11 mouse cellular contexts compared by ENCODE assay signal in the genomic region with DNA sequence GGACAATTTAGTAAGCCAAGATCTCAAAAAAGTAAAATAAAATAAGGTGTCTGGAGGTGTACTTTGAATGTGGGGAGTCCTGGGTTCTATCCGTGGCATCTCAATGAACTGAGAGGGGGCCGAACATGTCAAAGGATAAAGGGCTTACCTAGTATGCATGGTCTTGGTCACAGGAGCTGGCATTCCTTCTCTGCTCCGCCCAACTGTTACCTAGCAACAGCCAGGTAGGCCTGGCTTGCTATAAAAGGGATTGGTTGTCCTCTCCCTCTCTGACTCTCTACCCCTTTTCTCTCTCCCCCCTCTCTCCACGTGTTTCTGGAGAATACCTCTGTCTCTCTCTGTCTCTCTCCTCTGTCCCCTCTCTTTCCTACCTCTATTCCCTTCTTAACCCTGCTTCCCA. TPM values are rescaled to one million over a fixed set of nuclear protein-coding genes. Genes with fewer than 3 reads are reported as not detected.
DNase-seq lines count a peak whose midpoint lies in the region; ATAC-seq and TF ChIP-seq lines count a peak whose summit lies in the region.
"Had no signal": no experiment of that assay in that cellular context is flagged by ENCODE, and none has a peak within 500 bp of the region (broad histone marks: within the 10 kb centered on the region; RNA-seq: fewer than 3 reads in every experiment).

No protein-coding gene starts in this region.

- peaks cover 2% of the 10 kb centered on the region for H3K4me1 ChIP-seq in heart, adult 2 months (ENCODE audit: control insufficient read depth, insufficient read depth, low read length)
- H3K4me1 ChIP-seq in E14TG2a.4 (replicated peaks; ENCODE audit: low read depth, low read length), result peaks cover 44% of the 10 kb centered on the region
- H3K4me1 ChIP-seq in intestine, embryonic 16.5 days (ENCODE audit: control insufficient read depth, insufficient read depth, low read length), result peaks cover 45% of the 10 kb centered on the region
- peaks cover 82% of the 10 kb centered on the region for H3K4me1 ChIP-seq in liver, embryonic 12.5 days

- no peak for TF ChIP-seq CTCF in heart, adult 2 months (IDR thresholded peaks at IDR 0.05)
- TF ChIP-seq CTCF in E14TG2a.4 (conservative IDR thresholded peaks at IDR 0.05; ENCODE audit: low read length), result no peak

- no peak for TF ChIP-seq POLR2A in heart, adult 2 months (IDR thresholded peaks at IDR 0.05; ENCODE audit: insufficient read depth, low read depth, low read length)

- H3K4me2 ChIP-seq in intestine, embryonic 16.5 days (ENCODE audit: low read depth, low read length), result 0 out of 2 replicates have a peak overlapping the region, but pooled peaks have one; percentile 87
- H3K4me2 ChIP-seq in liver, embryonic 12.5 days, result peak overlapping the region; percentile 88

- H3K9me3 ChIP-seq in E14TG2a.4 (ENCODE audit: low read length), result no peaks in the 10 kb centered on the region
- H3K9me3 ChIP-seq in intestine, embryonic 16.5 days (ENCODE audit: control insufficient read depth, low read length), result no peaks in the 10 kb centered on the region
- no peaks in the 10 kb centered on the region for H3K9me3 ChIP-seq in liver, embryonic 12.5 days (replicated peaks)

- DNase-seq in heart, adult 2 months, result no peak
- no peak for DNase-seq in heart, postnatal 10 days
- DNase-seq in layer of hippocampus, adult 9-10 months (ENCODE audit: low spot score), result no peak
- no peak for DNase-seq in thymus, postnatal 25 days
- no peak for DNase-seq in layer of hippocampus, postnatal 14 days (ENCODE audit: low spot score in 2 of 2)
- DNase-seq: adrenal gland, adult 8-10 months; gastrocnemius, postnatal 14 days; thymus, adult 2 months had no signal

- ATAC-seq in intestine, embryonic 16.5 days, result no peak
- no peak for ATAC-seq in liver, embryonic 12.5 days

- H3K9ac ChIP-seq in heart, adult 2 months (ENCODE audit: low read depth, low read length), result no peak overlapping the region
- H3K9ac ChIP-seq in intestine, embryonic 16.5 days (ENCODE audit: low read depth, low read length), result 0 out of 2 replicates have a peak overlapping the region, but pooled peaks have one; percentile 21
- peak overlapping the region; percentile 69; the same call in 1 of the 2 replicates for H3K9ac ChIP-seq in liver, embryonic 12.5 days

- H3K79me2 ChIP-seq in heart, adult 2 months (replicated peaks; ENCODE audit: control insufficient read depth, insufficient read depth, low read length), result no peaks in the 10 kb centered on the region

- TF ChIP-seq EP300 in heart, adult 2 months (IDR thresholded peaks at IDR 0.05; ENCODE audit: insufficient read depth, low read depth, low read length), result no peak

- H3K27me3 ChIP-seq in heart, adult 2 months (ENCODE audit: control insufficient read depth, insufficient read depth, low read length), result no peaks in the 10 kb centered on the region
- H3K27me3 ChIP-seq in E14TG2a.4 (ENCODE audit: insufficient read depth, low read length), result no peaks in the 10 kb centered on the region
- H3K27me3 ChIP-seq in intestine, embryonic 16.5 days (replicated peaks; ENCODE audit: control insufficient read depth, insufficient read depth, low read length), result no peaks in the 10 kb centered on the region
- peaks cover 17% of the 10 kb centered on the region for H3K27me3 ChIP-seq in liver, embryonic 12.5 days (replicated peaks)

- no peaks in the 10 kb centered on the region for H3K36me3 ChIP-seq in heart, adult 2 months (ENCODE audit: control insufficient read depth, insufficient read depth, low read length)
- H3K36me3 ChIP-seq in E14TG2a.4 (ENCODE audit: insufficient read depth, low read length), result peaks cover 22% of the 10 kb centered on the region
- H3K36me3 ChIP-seq in intestine, embryonic 16.5 days (ENCODE audit: control insufficient read depth, insufficient read depth, low read length), result no peaks in the 10 kb centered on the region
- H3K36me3 ChIP-seq in liver, embryonic 12.5 days, result no peaks in the 10 kb centered on the region

- intact Hi-C loops in heart, adult 2 months (cut with DNase I), result loop anchor here (5.0 kb wide), 1 partner anchor 425 kb away; a partner anchor contains a TSS
- intact Hi-C loops in heart, postnatal 10 days (cut with DNase I), result no loop called here

- H3K4me3 ChIP-seq in heart, adult 2 months, result no peak overlapping the region
- H3K4me3 ChIP-seq in E14TG2a.4 (replicated peaks; ENCODE audit: low read length), result peak overlapping the region; percentile 88
- no peak overlapping the region for H3K4me3 ChIP-seq in intestine, embryonic 16.5 days (ENCODE audit: low read length)
- no peak overlapping the region for H3K4me3 ChIP-seq in liver, embryonic 12.5 days

- peak overlapping the region; percentile 97 for H3K27ac ChIP-seq in heart, adult 2 months
- H3K27ac ChIP-seq in intestine, embryonic 16.5 days (ENCODE audit: low read length), result peak overlapping the region; percentile 96
- H3K27ac ChIP-seq in liver, embryonic 12.5 days, result peak overlapping the region; percentile 81

- WGBS in heart, adult 2 months, result 83% methylated on average over 4 of the region's 4 CpGs
- WGBS in intestine, embryonic 16.5 days, result 34% methylated on average over 4 of the region's 4 CpGs
- 69% methylated on average over 4 of the region's 4 CpGs for WGBS in liver, embryonic 12.5 days (ENCODE audit: insufficient replicate concordance)

RNA-seq across cellular contexts. Expression of a gene that starts 5.0 kb away (rescaled TPM):
- total RNA-seq in heart, adult 2 months (2021), result 10 to 100 TPM; 11.8 to 13.0 TPM
- 6.8 and 8.1 TPM in 2 replicates for polyA plus RNA-seq in heart, adult 2 months (2012; rRNA removed)
- 10 to 100 TPM; 30.8 to 31.4 TPM for total RNA-seq in heart, postnatal 10 days (2021)
- 77.7 and 78.7 TPM in 2 replicates for polyA plus RNA-seq in intestine, embryonic 16.5 days (2015; fragmentation: Nextera tagmentation; extraction: Ambion mirVana)
- 36.4 and 37.4 TPM in 2 replicates for polyA plus RNA-seq in liver, embryonic 12.5 days (2016; fragmentation: Nextera tagmentation; extraction: Ambion mirVana)
- 10 to 100 TPM in 1 of 2 experiments, 1 to 10 TPM in 1; 9.5 to 12.5 TPM for total RNA-seq in layer of hippocampus, postnatal 14 days (2021)

RNA-seq across cellular contexts. Expression of a gene that starts 28.4 kb away (rescaled TPM):
- total RNA-seq in heart, adult 2 months (2021), result 10 to 100 TPM; 32.0 to 37.4 TPM
- 39.9 and 50.8 TPM in 2 replicates for polyA plus RNA-seq in heart, adult 2 months (2012; rRNA removed)
- 10 to 100 TPM; 40.3 to 40.6 TPM for total RNA-seq in heart, postnatal 10 days (2021)
- polyA plus RNA-seq in intestine, embryonic 16.5 days (2015; fragmentation: Nextera tagmentation; extraction: Ambion mirVana), result 60.0 and 67.1 TPM in 2 replicates
- 57.3 and 62.0 TPM in 2 replicates for polyA plus RNA-seq in liver, embryonic 12.5 days (2016; fragmentation: Nextera tagmentation; extraction: Ambion mirVana)
- total RNA-seq in layer of hippocampus, postnatal 14 days (2021), result 10 to 100 TPM; 82.9 to 97.3 TPM

RNA-seq across cellular contexts. Expression of a gene that starts 30.0 kb away (rescaled TPM):
- 10 to 100 TPM; 30.5 to 31.0 TPM for total RNA-seq in heart, adult 2 months (2021)
- 45.3 and 50.5 TPM in 2 replicates for polyA plus RNA-seq in heart, adult 2 months (2012; rRNA removed)
- 10 to 100 TPM; 50.2 TPM for total RNA-seq in heart, postnatal 10 days (2021)
- polyA plus RNA-seq in intestine, embryonic 16.5 days (2015; fragmentation: Nextera tagmentation; extraction: Ambion mirVana), result 11.0 and 14.8 TPM in 2 replicates
- 12.5 and 12.9 TPM in 2 replicates for polyA plus RNA-seq in liver, embryonic 12.5 days (2016; fragmentation: Nextera tagmentation; extraction: Ambion mirVana)
- 10 to 100 TPM; 84.0 to 85.6 TPM for total RNA-seq in layer of hippocampus, postnatal 14 days (2021)

RNA-seq across cellular contexts. Expression of a gene that starts 43.6 kb away (rescaled TPM):
- total RNA-seq in heart, adult 2 months (2021), result 1 to 10 TPM; 3.0 to 3.7 TPM
- 4.0 and 7.7 TPM in 2 replicates for polyA plus RNA-seq in heart, adult 2 months (2012; rRNA removed)
- 1 to 10 TPM; 8.4 to 9.1 TPM for total RNA-seq in heart, postnatal 10 days (2021)
- polyA plus RNA-seq in intestine, embryonic 16.5 days (2015; fragmentation: Nextera tagmentation; extraction: Ambion mirVana), result 4.9 and 5.0 TPM in 2 replicates
- polyA plus RNA-seq in liver, embryonic 12.5 days (2016; fragmentation: Nextera tagmentation; extraction: Ambion mirVana), result 82.3 and 83.1 TPM in 2 replicates
- 1 to 10 TPM; 3.4 to 4.2 TPM for total RNA-seq in layer of hippocampus, postnatal 14 days (2021)
